Mouse (Mus musculus) adrenal gland, adult 18-20 months (tissue): ENCODE results near the gene Timp2. TPM values are rescaled to one million over a fixed set of nuclear protein-coding genes. Genes with fewer than 3 reads are reported as not detected.
A peak's percentile ranks its signal among the peaks of the same experiment; 100 is the strongest.
"Not testable (repeated sequence)": the region's sequence is repeated elsewhere in the genome, so short reads cannot be mapped to it uniquely, and the experiment has no call there.

Experiments used
- DNase-seq, 2 experiments: peaks; one replicate each; pipeline ENCODE4 v3.0.0; 2021 to 2022; ENCODE audit warnings: low spot score in 2 of 2
- total RNA-seq, 2 experiments: library from RNA; stranded (reverse); gene quantifications; 1 replicate in 1 of 2; 2 replicates in 1 of 2; pipeline ENCODE4 v1.2.3; 2021

Timp2 gene
- total RNA-seq, 2 experiments from 2014 or later, result 95.5 to 246 TPM

DNA sequence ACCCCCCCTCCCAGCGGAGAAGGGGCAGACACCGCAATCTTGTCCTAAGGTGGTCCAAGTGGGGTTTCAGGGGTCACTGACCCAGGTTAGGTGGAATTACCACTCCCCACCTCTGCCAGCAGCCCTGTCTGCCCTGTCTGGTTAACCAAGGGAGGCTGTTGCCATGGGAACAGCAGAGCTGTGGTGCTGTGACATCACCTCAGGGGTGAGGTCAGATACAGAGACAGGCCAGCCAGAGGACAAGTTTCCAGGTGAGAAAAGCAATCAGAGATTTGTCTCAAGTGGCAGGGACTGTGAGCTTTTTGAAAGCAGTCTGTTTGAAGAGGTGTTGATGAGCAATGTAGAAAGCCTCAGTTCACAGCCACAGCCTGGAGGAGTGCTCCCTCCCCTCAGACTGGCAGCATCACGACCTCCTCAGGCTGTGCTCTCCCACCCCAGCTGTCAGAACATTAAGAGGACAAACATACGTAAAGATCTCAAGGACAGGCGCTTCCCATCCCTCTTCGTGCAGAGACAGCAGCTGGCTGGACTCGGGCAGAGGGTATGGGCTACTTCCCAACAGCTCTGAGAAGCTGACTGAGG, 13.0 kb downstream of the Timp2 start, which contains the start of gene Cep295nl:
Cep295nl (minus strand) TSS at position 101 of the 582 bp plus-strand sequence.
- DNase-seq, result no peak

DNA sequence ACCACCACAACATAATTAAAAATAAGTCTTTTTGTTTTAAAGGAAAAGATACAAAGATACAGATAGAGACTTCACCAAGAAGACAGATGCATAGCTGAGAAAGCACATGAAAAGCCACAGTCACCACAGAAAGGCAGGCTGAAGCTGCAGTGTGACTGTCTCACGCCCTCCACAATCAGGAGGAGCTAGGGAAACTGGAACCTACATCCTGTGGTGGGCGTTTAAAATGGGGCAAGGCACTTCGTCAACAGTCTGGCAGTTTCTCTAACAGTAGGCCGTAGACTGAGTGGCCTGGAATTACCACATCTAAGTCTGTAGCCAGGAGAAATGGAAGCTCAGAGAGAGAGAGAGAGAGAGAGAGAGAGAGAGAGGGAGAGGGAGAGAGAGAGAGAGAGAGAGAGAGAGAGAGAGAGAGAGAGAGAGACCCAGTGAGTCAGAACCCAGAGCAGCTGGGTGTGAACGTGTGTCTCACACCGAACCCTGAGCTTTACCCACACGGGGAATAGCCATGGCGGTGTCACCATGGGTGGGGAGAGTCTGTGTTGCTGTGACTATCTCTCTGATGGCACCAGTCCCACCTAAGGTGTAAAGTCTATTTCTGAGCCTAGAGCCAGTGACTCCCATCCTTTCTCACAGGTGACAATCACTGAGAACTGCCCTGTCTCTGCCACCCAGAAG, 17.9 kb downstream of the Timp2 start:
- DNase-seq, result no peak

- no peak for DNase-seq
Observed at GRCm38 (mm10) chr11:118333431-118333830, 22.1 kb downstream of the Timp2 start.

DNA sequence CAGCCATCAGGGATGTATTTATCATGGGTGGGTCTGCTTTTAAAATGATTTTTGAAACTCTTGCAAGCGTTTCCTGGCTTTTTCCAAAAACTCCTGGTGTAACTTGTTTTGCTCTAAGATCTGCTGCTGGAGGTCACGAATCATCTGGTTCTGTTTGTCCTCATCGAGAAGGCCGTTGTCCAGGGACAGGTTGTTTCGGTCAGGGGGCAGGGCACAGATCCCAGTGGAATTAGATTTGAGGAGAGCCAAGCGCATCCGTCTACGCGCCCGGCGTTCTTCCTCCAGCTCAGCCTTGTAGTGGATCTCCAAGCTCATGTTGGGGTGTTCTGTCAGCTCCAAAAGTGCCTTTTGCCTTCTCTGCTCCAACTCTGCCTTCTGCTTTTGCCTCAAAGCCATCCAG, 23.2 kb downstream of the Timp2 start:
- DNase-seq, result no peak

GRCm38 (mm10) chr11:118330777-118331176, 24.8 kb downstream of the Timp2 start:
- DNase-seq, result no peak

- no peak for DNase-seq
Observed at GRCm38 (mm10) chr11:118330361-118330760, 25.2 kb downstream of the Timp2 start.

GRCm38 (mm10) chr11:118328947-118329346, 26.6 kb downstream of the Timp2 start:
- DNase-seq, result no peak

DNA sequence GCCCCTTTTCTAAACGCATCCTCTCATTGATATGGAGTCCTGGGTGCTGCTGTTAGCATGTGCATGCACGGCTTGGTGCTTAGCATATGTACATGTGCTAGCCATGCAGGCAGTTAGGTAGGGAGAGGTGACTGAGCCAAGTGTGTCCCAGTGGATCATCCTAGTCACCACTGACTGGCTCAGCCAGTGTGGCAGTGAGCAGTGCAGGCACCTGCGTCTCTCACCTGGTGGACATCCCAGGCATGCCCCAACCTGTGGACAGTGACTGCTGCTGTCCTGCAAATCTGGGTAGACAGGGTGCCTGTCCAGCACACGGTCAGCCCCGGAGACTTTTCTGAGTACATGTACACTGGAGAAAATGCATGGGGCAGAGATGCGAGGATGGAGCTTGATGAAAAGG, 27.0 kb downstream of the Timp2 start:
- no peak for DNase-seq

DNA sequence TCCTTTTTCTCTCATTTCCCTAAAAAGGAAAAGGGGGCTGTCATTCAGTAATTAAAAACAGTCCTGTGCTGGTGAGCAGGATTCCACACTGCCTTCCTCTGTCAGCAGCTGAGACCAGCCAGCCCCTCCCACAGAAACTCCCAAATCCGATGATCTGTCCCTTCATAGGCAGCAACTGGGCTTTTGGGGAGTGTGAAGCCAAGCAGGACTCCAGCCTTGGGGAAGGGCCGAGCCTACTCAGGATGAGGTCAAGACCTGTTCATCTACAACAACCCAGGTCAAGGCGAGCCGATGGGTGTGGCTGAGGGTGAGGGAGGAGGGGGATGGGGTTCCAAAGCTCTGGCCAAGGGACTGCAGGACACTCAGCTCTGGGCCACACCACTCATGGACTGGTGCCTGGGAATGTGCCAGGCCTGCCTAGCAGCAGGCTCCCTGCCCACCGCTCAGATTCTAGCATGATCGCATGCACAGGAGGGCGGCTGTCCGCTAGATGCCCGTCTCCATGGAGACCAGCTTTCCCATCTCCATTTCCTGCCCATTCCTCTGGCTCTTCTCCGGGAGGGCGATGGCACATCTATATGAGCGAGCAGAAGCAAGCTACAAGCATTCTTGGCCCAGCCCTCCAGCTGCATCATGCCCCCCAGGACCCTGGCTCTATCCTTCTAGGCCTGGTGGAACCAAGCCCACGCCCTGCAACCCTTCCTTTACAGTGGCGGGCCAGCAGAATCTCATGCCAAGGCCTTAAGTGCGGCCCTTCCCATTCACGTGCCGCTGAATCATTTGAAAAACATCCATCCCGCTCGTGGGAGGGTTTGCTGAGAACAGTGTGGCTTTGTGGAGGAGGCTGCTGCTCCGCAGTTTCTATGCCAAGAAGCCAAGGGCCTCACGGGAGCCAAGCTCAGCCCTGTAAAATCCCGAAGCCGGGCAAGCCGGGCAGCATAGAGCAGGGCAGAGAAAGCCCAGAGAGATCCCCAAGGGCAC, 28.3 kb downstream of the Timp2 start:
- peak; percentile 15 to 35 for DNase-seq

- DNase-seq, result no peak
Observed at GRCm38 (mm10) chr11:118326491-118326890, 29.0 kb downstream of the Timp2 start.

GRCm38 (mm10) chr11:118324541-118324940, 31.0 kb downstream of the Timp2 start:
- DNase-seq, result peak in 1 of 2 experiments; percentile 14

DNA sequence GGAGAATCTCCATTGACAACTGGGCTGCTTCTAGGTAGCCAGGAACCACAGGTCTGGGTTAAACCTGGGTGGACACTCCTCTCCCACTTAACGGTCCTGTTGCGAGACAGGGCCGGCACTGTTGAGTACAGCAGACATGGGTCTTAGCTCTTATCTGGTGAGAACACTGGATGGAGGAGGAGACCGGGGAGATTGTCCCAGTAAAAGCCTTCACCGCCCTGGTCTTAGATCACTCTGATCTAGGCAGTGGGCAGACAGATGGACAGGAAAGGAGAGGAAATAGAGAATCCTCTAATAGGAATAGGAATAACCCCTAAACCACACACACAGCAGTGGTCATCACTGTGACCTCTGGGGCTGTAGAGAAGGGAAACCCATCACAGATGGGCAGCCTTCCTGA, 31.6 kb downstream of the Timp2 start:
- DNase-seq, result no peak

- DNase-seq, result no peak
Observed at GRCm38 (mm10) chr11:118322647-118323046, 32.9 kb downstream of the Timp2 start.

- DNase-seq, result peak in 1 of 2 experiments; percentile 15
Observed at GRCm38 (mm10) chr11:118321971-118322370, 33.6 kb downstream of the Timp2 start.

DNA sequence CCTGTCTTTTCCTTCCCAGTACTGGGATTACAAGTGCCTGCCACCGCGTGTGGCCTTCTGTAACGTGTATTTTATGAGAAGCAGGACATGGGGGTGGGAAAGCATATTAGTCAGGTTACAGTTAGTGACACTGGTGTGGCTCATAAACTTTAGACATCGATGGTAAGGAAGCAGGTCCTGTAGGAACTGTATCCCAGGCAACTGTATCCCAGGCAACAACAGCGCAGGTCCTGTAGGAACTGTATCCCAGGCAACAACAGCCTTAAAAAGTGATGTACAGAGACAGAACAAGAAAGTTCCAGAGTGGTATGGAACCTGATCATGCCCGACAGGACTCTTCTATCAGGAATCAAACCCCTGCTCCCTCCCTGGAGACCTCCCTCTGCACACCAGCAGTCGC, 34.0 kb downstream of the Timp2 start:
- DNase-seq, result no peak

DNA sequence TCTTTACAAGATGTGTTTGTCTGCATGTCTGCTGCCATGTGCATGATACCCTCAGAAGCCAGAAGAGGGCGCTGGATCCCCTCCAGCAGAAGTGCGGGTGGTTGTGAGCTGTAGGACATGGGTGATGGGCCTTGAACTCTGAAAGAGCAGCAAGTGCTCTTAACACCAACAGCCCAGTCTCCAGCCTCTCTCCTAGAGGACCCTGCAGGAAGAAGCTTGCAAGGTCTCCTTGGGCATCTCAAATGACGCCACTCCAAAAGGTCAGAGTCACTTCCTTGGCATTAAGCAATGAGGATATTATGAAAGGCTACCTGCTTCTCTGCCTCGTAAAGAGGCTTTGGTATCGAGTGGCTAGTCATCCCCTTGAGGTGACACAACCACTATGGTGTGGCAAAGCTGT, 36.9 kb downstream of the Timp2 start:
- peak; percentile 31 to 48 for DNase-seq

- DNase-seq, result peak; percentile 38 to 46
Observed at GRCm38 (mm10) chr11:118317129-118317528, 38.4 kb downstream of the Timp2 start.

GRCm38 (mm10) chr11:118316231-118316806, 39.2 kb downstream of the Timp2 start:
- DNase-seq, result no peak

DNA sequence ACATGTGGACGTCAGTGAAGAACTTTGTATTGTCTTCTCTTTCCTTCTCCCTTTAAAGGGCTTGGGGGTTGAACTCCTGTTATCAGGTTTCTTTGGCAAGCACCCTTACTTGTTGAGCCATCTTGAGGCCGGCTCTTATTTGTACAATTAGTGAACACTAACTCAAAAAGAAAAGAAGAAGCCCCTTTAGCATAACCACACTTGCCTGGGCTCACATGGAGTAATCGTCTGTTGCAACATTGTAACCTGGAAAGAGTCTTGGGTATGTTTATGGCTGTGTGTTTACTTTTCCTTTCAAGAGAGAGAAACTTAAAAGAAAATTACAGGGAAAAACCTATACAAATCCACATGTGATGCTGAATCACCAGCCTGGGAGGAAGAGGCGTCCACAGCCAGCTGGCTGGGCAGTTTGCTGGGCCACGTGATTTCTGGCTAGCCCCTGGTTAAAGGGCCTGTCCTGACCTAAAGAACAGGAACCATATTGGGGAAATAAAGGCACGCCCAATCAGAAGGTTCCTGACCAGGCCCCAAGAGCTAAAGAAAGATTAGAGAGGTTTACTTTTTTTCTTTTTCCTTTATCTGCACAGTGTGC, 43.3 kb downstream of the Timp2 start:
- DNase-seq, result no peak

DNA sequence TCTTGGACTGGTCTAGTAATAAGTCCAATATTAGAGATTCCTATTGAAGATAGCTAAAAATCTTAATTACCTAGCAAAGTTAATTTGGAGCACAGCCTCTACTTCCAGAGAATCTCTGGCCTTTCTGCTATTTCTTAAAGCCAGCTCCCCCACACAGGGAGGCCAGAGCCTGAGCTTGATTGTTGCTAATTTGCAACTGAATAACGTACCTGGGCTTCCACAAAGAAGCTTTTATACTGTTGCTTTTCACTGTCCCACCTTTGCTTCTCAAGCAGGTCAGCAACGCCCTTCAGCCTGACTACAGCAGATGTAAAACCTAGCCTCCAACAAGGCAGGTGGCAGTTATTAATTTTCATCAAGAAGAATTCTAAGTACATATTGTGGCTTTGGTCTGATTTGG, 47.6 kb downstream of the Timp2 start:
- not testable (repeated sequence) for DNase-seq

- not testable (repeated sequence) for DNase-seq
Observed at GRCm38 (mm10) chr11:118303959-118304358, 51.6 kb downstream of the Timp2 start.
